Mouse (Mus musculus) granulocyte monocyte progenitor cell, adult 5-6 weeks (primary cell): ENCODE measurements around the gene Rita1. TPM values are rescaled to one million over a fixed set of nuclear protein-coding genes. Genes with fewer than 3 reads are reported as not detected.

Experiments used
- ATAC-seq: replicated peaks from 2 replicates; pipeline ENCODE4 v1.8.0; 2016; ENCODE audit warnings: mild to moderate bottlenecking, moderate TSS enrichment, inconsistent platforms; ENCODE audit not compliant: poor library complexity, severe bottlenecking
- total RNA-seq, 2 experiments: library from RNA; stranded (forward) in 1 of 2; stranded (reverse) in 1 of 2; fragments of 200-712, 200-1000 nt in 1 of 2; fragments of >200 nt in 1 of 2; fragmentation: Nextera tagmentation in 1 of 2; gene quantifications; 2 replicates each; pipeline ENCODE4 v1.2.3; 2014 to 2017

The Rita1 gene
- total RNA-seq, 2 experiments from 2014 or later, result 3.0 to 3.9 TPM

GRCm38 (mm10) chr5:120578504-120579081 lies 33.8 kb downstream of the Rita1 start:
- peak; percentile 77 for ATAC-seq

- ATAC-seq, result 0 out of 2 replicates have a peak, but pooled peaks have one; percentile 18
These were observed 34.4 kb downstream of the Rita1 start for GRCm38 (mm10) chr5:120577935-120578441.

GRCm38 (mm10) chr5:120576781-120577301 lies 35.5 kb downstream of the Rita1 start:
- ATAC-seq, result peak; percentile 53

GRCm38 (mm10) chr5:120574469-120575063 lies 37.8 kb downstream of the Rita1 start:
- ATAC-seq, result no peak

- no peak for ATAC-seq
These were observed 41.2 kb downstream of the Rita1 start for GRCm38 (mm10) chr5:120571056-120571740.

GRCm38 (mm10) chr5:120570289-120570897 lies 42.0 kb downstream of the Rita1 start:
- ATAC-seq, result peak; percentile 91

- no peak; the same call in 1 of the 2 replicates for ATAC-seq
These were observed 42.6 kb downstream of the Rita1 start for GRCm38 (mm10) chr5:120569791-120570190.

GRCm38 (mm10) chr5:120568964-120569363 lies 43.4 kb downstream of the Rita1 start:
- ATAC-seq, result no peak

- no peak for ATAC-seq
These were observed 44.0 kb downstream of the Rita1 start for GRCm38 (mm10) chr5:120568336-120568768.

GRCm38 (mm10) chr5:120567761-120568211 lies 44.6 kb downstream of the Rita1 start:
- no peak for ATAC-seq

- ATAC-seq, result no peak
These were observed 45.1 kb downstream of the Rita1 start for GRCm38 (mm10) chr5:120567253-120567701.

GRCm38 (mm10) chr5:120566681-120567252 lies 45.6 kb downstream of the Rita1 start:
- ATAC-seq, result no peak

GRCm38 (mm10) chr5:120566101-120566500 lies 46.3 kb downstream of the Rita1 start:
- ATAC-seq, result no peak

GRCm38 (mm10) chr5:120565171-120565905 lies 47.1 kb downstream of the Rita1 start:
- ATAC-seq, result no peak

GRCm38 (mm10) chr5:120563914-120564311 lies 48.5 kb downstream of the Rita1 start:
- no peak for ATAC-seq

GRCm38 (mm10) chr5:120562956-120563913 lies 49.2 kb downstream of the Rita1 start:
- no peak for ATAC-seq

GRCm38 (mm10) chr5:120560616-120561311 lies 51.6 kb downstream of the Rita1 start:
- ATAC-seq, result peak; percentile 46
